Mouse (Mus musculus): ENCODE data around the gene Tiam1.
A peak's percentile ranks its signal among the peaks of the same experiment; 100 is the strongest.

Tiam1 gene

GRCm38 (mm10) chr16:89890515-89891189, 252.9 kb downstream of the Tiam1 start:
- no peak for DNase-seq (ENCODE audit: low read depth in 1 of 2, low spot score in 2 of 2)

- DNase-seq (ENCODE audit: low read depth in 1 of 2, low spot score in 2 of 2): no peak
Observed at GRCm38 (mm10) chr16:89889890-89890462, 253.6 kb downstream of the Tiam1 start.

- DNase-seq (ENCODE audit: low read depth in 1 of 2, low spot score in 2 of 2): no peak
Observed at GRCm38 (mm10) chr16:89886561-89886960, 257.0 kb downstream of the Tiam1 start.

- no peak for DNase-seq (ENCODE audit: low read depth in 1 of 2, low spot score in 2 of 2)
Observed at GRCm38 (mm10) chr16:89885661-89886060, 257.9 kb downstream of the Tiam1 start.

GRCm38 (mm10) chr16:89883897-89884296, 259.7 kb downstream of the Tiam1 start:
- no peak for DNase-seq (ENCODE audit: low read depth in 1 of 2, low spot score in 2 of 2)

GRCm38 (mm10) chr16:89882477-89883234, 260.9 kb downstream of the Tiam1 start:
- no peak for DNase-seq (ENCODE audit: low read depth in 1 of 2, low spot score in 2 of 2)

GRCm38 (mm10) chr16:89877206-89877605, 266.4 kb downstream of the Tiam1 start:
- DNase-seq (ENCODE audit: low read depth in 1 of 2, low spot score in 2 of 2): no peak

- no peak for DNase-seq (ENCODE audit: low read depth in 1 of 2, low spot score in 2 of 2)
Observed at GRCm38 (mm10) chr16:89876079-89876478, 267.5 kb downstream of the Tiam1 start.

GRCm38 (mm10) chr16:89874012-89874704, 269.4 kb downstream of the Tiam1 start:
- no peak for DNase-seq (ENCODE audit: low read depth in 1 of 2, low spot score in 2 of 2)

- peak; percentile 20 to 26 for DNase-seq (ENCODE audit: low read depth in 1 of 2, low spot score in 2 of 2)
Observed at GRCm38 (mm10) chr16:89872011-89872942, 271.3 kb downstream of the Tiam1 start.

GRCm38 (mm10) chr16:89871382-89871781, 272.2 kb downstream of the Tiam1 start:
- peak in 1 of 2 experiments; percentile 12 for DNase-seq (ENCODE audit: low read depth in 1 of 2, low spot score in 2 of 2)

- DNase-seq (ENCODE audit: low read depth in 1 of 2, low spot score in 2 of 2): no peak
Observed at GRCm38 (mm10) chr16:89870059-89870458, 273.5 kb downstream of the Tiam1 start.

GRCm38 (mm10) chr16:89868502-89868901, 275.1 kb downstream of the Tiam1 start:
- DNase-seq (ENCODE audit: low read depth in 1 of 2, low spot score in 2 of 2): no peak

GRCm38 (mm10) chr16:89867212-89867829, 276.2 kb downstream of the Tiam1 start:
- DNase-seq (ENCODE audit: low read depth in 1 of 2, low spot score in 2 of 2): no peak

- DNase-seq (ENCODE audit: low read depth in 1 of 2, low spot score in 2 of 2): no peak
Observed at GRCm38 (mm10) chr16:89865136-89865535, 278.4 kb downstream of the Tiam1 start.

GRCm38 (mm10) chr16:89864710-89865109, 278.9 kb downstream of the Tiam1 start:
- DNase-seq (ENCODE audit: low read depth in 1 of 2, low spot score in 2 of 2): no peak

GRCm38 (mm10) chr16:89863264-89863663, 280.3 kb downstream of the Tiam1 start:
- DNase-seq (ENCODE audit: low read depth in 1 of 2, low spot score in 2 of 2): no peak

- no peak for DNase-seq (ENCODE audit: low read depth in 1 of 2, low spot score in 2 of 2)
Observed at GRCm38 (mm10) chr16:89861531-89861930, 282.0 kb downstream of the Tiam1 start.

GRCm38 (mm10) chr16:89860708-89861107, 282.9 kb downstream of the Tiam1 start:
- no peak for DNase-seq (ENCODE audit: low read depth in 1 of 2, low spot score in 2 of 2)

- DNase-seq (ENCODE audit: low read depth in 1 of 2, low spot score in 2 of 2): no peak
Observed at GRCm38 (mm10) chr16:89857666-89858065, 285.9 kb downstream of the Tiam1 start.
